Mouse (Mus musculus) frontal cortex, postnatal 10 days (tissue): ENCODE results near the gene Tgfa.

Source experiments
- DNase-seq, 2 experiments: peaks; one replicate each; pipeline ENCODE4 v3.0.0; 2022; ENCODE audit warnings: low spot score in 2 of 2, mixed read lengths in 1 of 2

The Tgfa gene

GRCm38 (mm10) chr6:86186106-86186955 is 8.7 kb upstream of the Tgfa start:
- no peak for DNase-seq

DNA sequence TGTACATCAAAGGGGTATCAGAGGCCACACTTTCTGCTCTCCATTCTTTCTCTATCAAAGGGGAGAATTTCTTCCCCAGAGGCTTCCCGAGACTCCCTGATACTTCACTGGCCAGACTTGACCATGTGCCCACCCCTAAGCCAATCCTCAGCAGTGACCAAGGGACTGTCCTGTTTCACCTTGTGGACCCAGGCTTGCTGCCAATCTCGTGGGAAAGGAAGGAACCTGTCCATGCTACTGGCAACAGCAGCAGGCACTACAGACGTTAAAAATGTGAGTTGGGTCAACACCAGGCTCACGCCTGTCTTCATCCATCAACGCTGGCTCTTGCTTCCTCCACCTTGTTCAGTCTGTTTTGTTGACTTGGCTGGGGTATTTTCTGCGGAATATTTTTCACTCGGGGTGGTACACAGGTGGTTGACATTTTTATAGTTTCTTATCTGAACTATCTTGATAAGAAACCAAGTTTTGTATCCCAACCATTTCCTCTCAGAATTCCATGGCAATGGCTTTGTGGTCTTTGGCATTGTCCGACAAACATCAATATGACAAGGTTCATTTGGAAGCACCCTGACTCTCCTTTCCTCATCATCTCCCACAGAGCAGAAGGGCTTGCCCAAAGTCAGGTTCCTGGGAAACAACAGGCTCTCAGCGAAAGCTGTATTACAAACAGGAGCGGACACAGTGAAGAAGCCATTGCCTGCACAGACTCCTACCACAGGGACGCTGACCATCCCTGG is 6.1 kb upstream of the Tgfa start:
- DNase-seq = no peak

GRCm38 (mm10) chr6:86190622-86191021 is 4.4 kb upstream of the Tgfa start:
- DNase-seq = no peak

- DNase-seq = no peak
Observed at GRCm38 (mm10) chr6:86192978-86193377, 2.0 kb upstream of the Tgfa start.

DNA sequence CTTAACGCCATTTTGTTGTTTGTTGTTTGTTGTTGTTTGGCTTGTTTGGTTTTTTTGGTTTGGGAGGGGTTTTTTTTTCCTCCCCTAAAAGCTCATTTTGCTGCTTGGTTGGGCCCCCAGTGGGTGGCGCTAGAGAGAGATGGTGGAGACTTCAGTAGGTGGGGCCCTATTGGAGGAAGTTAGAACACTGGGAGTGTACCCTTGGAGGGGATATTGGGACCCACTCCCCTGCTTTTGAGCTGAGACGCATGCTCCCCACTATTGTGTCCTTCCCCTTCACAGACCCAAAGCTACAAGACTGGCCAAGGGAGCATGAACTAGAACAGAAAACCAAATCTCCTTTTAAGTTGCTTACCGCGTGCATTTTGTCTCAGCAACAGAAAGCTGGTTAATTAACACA is 1.1 kb upstream of the Tgfa start:
- DNase-seq = peak in 1 of 2 experiments; percentile 45

- no peak for DNase-seq
Observed at GRCm38 (mm10) chr6:86196034-86196433, 1.0 kb downstream of the Tgfa start.

DNA sequence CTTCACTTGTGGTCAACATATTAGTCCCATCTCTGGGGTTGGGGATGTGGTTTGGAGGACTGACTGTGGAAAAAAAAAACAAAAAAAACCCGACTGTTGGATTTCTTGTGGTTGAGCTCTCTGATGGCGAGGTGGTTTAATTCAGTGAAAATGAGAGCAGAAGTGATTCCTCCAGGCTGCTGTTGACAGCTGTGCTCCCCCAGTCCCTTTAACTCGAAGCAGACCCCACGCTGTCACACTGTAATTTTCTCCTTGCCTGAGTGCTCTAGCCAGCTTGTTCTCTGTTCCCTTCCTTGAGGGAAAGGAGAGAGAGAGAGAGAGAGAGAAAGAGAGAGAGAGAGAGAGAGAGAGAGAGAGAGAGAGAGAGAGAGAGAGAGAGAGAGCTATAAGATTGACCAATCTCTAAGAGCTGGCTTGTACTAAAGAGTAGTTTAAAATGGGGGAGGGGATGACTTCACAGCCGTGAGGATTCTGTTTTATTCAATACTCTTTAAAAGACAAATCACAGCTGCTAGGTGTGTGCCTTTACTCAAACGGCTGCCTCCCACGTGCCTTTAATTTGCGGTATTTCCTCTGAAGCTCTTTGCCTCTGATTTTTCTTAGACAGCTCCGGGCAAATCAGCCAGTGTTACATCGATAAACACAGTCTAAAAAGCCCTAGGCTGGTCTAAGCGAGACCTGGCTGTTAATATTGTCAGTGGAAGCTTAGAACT is 2.3 kb downstream of the Tgfa start:
- DNase-seq = no peak

DNA sequence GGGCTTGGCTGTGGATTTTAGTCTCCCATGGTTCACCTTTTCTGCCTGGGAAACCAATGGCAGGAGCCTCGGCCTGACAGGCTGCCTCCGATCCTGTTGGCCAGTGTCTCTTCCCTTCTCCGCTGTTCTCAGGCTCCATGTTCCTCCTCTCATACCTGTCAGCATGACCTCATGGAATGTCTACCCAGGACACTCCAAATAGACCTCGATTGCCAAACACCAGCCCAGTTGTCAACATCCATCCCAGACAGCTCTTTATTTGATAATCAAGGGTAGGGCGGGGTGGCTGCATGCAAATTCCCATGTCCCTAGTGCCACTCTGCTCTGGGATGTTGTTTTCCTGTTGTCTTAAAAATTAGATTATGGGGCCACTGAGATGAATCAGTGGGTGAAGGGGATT is 5.9 kb downstream of the Tgfa start:
- DNase-seq = no peak

DNA sequence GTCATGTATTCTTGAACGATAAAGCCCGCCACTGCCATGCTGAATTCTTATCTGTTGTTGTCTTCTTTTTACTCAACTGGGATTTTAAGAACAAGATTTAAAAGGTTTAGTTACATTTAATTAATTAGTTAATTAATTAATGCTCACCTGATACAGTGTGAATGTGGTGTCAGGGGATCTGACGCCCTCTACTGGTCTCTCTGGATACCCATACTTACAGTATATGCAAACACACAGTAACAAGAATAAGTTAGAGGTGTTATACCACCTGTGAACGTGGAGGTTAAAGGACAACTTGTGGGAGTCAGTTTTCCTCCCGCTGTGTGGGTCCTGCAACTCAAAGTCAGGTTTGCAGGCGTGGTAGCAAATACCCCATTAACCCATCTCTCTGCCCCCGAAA is 8.1 kb downstream of the Tgfa start:
- no peak for DNase-seq

DNA sequence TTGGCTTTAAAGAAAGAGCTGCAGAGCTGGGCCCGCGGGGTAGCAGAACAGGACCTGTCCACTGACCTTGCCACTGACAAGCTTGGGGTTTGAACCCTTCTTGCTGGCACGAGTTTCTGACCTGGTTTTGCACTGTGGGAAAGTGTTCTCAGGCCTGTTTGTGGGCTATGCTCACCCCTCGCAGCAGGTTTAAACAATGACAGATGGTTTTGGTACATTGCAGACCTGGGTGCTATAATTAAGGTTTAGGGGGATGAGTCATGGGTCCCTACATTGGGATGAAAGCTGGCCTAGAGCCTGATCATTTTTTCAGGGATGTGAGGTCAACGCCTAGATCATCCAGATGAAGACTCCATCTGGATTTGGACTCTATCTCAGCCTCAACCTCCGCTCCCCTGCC is 11.0 kb downstream of the Tgfa start:
- no peak for DNase-seq

GRCm38 (mm10) chr6:86206985-86207384 is 12.0 kb downstream of the Tgfa start:
- DNase-seq = no peak

DNA sequence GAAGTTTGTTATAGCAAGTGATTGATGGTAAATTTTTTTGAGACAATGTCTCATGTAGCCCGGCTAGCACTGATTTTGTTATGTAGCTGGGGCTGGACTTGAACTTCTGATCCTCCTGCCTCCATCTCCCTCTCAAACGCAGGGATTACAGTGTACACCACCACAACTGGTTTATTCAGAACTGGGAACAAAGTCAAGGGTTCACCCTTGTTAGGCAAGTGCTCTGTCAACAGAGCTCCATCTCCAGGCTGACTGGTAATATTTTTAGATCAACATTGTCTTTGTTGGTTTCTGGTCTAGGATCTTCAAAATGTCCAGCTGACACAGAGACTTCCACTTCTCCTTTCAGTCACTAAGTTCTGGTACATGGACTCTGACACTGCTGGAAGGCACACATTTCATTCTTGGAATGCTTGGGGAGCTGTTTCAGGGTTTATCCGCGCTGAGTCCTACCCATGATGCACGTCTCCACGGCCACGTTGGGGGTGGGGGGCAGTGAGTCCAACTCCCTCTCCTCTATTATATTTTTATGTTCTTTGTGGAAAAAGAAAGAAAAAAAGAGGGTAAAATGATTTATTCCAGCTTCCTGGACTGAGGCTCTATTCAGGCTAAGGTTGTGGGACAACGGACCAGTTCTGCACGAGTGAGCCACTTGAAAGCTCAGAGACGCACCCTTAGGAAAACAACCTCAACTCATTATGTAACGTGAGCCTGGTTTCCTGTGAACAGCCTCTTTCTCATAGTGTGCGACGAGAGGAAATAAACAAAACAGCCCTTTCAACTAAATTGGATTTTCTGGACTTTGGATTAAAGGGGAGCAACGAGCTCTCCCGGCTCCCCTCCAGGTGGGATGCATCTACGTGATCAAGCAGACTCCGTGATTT is 14.4 kb downstream of the Tgfa start:
- DNase-seq = no peak

DNA sequence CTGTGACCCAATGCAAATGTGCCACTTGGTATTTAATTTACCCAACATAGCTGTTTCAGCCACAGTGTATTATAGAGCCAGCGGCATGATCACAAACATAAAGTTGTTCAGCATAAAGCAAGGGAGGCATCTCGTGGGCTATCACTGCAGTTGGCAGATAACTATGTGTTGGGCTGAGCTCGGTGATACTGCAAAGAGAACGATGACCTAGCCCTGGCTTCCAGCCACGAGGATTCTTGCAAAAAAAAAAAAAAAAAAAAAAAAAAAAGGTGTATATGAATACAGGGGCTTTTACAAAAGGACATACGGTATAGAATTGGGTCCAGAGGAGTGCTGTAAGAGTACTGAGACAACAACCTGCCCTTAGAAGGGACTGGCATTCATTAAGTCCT is 15.0 kb downstream of the Tgfa start:
- DNase-seq = no peak

DNA sequence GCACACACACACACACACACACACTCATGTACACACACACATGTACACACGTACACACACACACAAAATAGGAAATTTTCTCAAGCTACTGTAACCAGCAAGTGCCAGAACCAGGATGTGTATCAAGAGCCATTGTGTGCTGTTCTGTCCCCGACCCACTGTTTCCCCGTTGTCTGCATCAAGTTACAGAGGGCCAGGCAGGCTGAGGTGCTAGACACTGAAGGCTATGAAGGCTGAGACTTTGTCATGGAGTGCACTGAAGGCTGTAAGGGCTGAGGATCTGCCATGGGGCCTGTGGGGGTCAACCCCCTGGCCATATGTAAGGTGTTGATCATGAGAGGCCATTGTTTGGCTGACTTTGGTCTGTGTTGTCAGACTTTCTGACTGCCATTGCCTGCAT is 15.6 kb downstream of the Tgfa start:
- DNase-seq = no peak

DNA sequence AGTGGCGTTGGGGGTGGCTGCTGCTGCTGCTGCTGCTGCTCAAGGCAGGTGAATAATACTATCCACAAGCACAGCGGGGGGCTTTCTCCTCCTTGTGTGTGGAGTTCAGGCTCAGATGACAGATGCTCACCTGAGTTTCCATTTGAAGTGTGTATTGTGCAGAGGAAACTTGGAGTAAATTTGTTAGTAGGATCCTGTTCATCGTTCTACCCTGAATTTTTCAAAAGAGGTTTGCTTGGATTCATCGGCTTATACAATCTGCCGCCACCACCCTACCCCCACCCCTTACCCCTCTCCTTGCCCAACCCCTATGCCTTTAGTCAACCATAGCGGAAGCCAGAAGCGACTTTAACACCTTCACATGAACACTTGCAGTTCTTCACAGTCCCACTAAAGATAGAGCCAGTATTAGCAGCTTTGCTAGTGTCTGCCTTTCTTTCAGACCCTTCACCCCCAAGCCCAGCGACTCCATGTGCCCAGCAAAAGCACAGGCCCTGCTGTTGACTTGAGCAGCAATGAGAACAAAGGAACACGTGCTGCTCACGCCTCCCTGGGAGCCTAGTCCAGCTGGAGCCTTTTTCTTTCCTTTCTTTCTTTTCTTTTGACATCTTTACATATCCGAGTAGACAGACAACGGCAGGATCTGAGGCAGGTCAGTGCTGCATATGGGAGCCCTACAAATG is 16.2 kb downstream of the Tgfa start:
- no peak for DNase-seq

DNA sequence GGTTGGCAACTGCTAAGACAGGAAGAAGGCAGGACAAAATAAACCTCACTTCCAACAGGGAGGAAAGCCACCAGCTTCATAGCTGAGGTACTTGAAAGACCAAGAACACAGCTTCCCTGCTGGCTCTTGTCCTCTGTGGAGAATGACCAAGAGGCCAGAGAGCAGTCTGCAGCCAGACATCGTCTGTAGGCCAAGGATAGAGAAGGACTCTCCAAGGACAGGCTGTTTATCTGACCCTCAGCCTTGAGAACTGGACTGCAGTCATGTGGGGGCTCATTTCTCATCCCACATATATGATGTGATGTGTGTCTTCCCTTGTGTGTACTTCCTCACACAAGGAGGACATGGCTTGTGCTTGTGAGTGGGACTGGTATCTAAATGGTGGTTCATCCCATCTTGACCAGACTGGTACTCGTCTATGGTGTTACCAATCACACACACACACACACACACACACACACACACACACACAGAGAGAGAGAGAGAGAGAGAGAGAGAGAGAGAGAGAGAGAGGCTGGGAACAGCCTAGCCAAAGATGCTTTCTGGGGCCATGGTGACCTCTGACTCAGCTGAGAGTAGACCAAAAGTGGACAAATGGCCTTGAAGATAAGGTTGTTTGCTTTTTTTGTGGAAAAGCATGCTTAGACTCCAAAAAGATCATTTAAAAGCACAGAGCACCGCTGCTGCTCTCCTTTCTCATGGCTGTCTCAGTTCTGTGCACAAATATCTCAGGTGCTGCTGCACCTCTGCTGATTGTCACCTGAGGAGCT is 18.0 kb downstream of the Tgfa start:
- no peak for DNase-seq

- no peak for DNase-seq
Observed at GRCm38 (mm10) chr6:86218066-86218465, 23.0 kb downstream of the Tgfa start.

GRCm38 (mm10) chr6:86218739-86219138 is 23.7 kb downstream of the Tgfa start:
- no peak for DNase-seq

- no peak for DNase-seq
Observed at GRCm38 (mm10) chr6:86219494-86219893, 24.5 kb downstream of the Tgfa start.

- DNase-seq = no peak
Observed at GRCm38 (mm10) chr6:86220171-86220570, 25.1 kb downstream of the Tgfa start.
